Mouse (Mus musculus) liver, adult 2 months (tissue): Measurements from ENCODE around the gene Ppp6r2.

Experiments
- CTCF ChIP-seq: fragments of 200-500 bp; IDR thresholded peaks from 2 replicates; pipeline ENCODE4 v1.5.1; 2011; ENCODE audit warnings: low read depth, low read length, control low read depth
- POLR2A ChIP-seq: fragments of 200-500 bp; IDR thresholded peaks from 2 replicates; pipeline ENCODE4 v1.6.1; 2011; ENCODE audit warnings: low read length, control low read depth; ENCODE audit not compliant: insufficient read depth; ENCODE audit errors: extremely low read depth

DNA sequence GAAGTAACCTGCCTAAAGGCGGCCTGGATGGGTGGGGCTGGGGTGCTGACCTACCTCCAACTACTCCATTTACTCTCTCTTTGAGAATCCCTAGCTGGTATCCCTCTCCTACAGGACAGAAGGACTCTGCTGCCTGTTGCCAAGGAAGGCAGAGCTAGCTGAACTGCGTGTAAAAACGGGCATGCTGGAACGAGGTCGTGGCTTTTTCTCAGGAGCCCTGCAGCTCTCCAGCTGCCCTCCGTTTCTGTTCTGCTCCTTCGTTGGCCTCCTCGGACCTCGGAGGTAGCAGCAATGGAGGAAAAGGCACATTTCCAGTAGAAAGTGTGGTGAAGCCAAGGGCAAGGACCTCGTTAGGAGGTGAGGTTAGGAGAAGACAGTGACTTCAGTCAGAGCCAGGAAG, 42.4 kb upstream of the Ppp6r2 start:
- TF ChIP-seq CTCF (no peak), POLR2A (no peak)
